Mouse (Mus musculus): ENCODE data around the gene Zfp616.

Gene Zfp616

DNA sequence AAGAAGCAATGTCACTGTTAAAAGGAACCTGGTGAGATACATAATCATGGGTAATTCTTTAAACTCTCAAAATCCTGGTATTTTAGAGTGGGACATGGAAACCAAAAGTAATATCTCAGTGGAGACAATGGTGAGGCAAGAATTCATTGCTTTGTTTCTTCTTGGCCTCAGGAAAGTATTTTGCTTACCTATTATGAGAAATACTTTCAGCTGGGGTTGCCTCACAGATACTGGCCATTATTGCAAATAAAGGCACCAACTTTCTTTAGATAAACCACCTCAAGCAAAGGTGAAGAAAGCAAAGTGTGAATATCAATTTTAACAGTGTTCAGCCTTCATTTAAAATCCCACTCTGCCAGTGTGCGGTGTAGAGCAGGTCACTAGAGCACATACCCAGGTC is at the start of gene Zfp616:
Gene Zfp616 (plus strand): TSS at position 301 of the 400 bp plus-strand sequence.
- no peak for DNase-seq (ENCODE audit: low spot score in 2 of 2)

DNA sequence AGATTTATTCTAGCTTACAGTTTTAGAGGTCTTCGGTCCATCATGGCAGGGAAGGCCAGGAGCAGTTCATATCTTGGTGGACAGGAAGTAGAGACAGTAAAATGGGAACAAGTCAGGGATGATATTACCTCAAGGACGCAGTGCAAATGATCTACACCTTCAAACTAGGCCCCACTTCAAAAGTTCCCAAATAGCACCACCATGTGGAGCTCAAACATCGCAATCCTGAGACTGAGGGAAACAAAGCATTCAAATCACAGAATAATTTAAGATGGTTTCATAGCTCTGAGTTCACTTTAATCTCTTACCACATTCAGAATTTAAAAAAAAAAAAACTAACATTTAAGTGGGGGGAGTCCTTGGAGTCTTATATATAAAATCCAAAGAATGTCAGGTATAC is 18.4 kb upstream of the Zfp616 start:
- DNase-seq (ENCODE audit: low spot score in 2 of 2) = no peak

DNA sequence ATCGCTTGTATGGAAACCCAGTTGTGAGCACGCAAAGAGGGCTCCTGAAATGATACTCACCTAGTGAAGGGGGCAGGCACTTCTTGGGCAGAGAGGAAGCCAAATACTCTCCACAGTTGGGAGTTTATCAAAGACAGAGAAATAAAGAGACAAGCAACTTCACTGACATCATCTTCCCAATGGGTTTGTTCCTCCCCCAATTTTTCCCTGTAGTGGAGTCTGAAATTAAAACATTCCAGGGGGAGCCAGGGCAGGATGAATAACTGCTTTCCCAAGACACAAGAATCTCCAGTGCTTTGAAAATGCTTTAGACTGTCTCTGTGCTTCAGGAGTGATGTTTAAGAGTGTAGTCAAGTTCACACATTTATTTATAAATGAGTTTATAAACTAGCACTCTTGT is 13.3 kb upstream of the Zfp616 start, which contains the start of the genes Olfr139 and Olfr399:
Gene Olfr139 (minus strand): TSS at position 101 of the 400 bp plus-strand sequence.
Gene Olfr399 (minus strand): TSS at position 165 of the 400 bp plus-strand sequence.
- no peak for DNase-seq (ENCODE audit: low spot score in 2 of 2)

DNA sequence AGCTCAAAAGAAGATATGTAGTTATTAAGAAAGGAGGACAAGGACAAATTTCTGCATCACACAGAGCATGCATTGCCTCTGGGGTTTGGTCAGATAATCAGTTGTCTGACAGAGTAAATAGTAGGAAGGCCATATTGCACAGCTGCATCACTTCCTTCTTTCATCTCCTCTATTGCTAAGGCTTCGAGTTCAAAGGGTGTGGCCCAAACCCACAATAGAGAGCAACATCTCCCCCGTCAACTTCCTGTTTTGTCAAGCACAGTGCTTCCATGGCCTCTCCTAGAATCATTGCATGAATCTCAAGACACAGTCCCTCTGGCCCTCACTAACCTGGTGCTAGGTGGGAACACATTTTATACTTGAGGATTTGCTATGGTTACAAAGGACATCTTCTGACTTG is 31.0 kb downstream of the Zfp616 start:
- DNase-seq (ENCODE audit: low spot score in 2 of 2) = no peak

DNA sequence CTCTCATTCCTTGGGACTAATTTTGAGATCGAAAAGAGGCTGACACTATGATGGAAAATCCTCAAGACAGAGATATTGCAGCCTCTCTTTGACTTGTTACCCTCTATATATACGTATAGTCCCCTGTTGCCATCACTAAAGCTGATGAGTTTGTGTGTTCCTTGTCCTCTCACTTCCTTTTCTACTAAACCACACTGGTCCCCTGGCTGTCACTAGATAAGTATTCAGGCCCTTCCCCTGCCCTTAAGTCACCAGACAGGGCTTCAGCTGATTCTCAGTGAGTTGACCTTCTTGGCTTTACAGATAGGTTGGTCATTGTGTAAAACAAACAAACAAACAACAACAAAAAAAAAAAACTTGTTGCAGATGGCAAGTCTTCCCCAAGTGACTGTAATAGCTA is 31.8 kb downstream of the Zfp616 start:
- no peak for DNase-seq (ENCODE audit: low spot score in 2 of 2)

DNA sequence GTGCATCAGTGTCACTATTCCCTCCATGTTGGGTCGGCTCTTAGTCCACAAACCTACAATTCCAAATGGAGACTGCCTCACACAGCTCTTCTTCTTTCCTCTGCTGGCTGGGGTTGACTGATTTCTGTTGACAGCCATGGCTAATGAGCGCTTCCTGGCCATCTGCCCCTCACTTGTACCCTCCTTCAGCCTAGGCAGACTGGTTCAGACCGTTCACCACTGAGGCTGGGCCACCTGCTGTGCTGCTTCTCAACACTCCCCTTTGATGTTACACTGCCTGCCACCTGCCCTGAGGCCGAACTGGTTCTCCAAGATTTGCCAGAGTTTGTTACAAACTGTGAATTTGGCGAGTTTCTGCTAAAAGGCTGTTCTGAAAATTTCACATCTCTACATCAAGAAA is 35.3 kb downstream of the Zfp616 start:
- no peak for DNase-seq (ENCODE audit: low spot score in 2 of 2)

DNA sequence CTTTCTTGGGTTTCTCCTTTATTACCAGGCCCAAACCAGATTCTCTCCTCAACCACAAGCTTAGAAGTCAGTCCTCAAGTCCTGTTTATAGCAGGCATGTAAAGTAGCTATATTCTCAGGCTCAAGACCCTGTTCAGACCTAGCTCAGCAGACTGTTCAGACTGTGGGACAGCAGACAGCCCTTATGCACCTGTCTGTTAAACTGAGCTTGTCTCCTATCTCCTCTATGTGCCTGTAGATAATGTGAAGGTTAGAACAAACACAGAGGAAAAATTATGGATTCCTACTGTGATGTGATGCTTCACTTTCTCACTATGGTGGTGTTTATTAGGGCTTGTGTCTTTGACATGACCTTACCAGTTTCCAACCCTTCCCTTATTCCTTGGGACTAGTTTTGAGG is 43.7 kb downstream of the Zfp616 start, which contains the start of gene Olfr401:
Gene Olfr401 (plus strand): TSS at position 301 of the 400 bp plus-strand sequence.
- DNase-seq (ENCODE audit: low spot score in 2 of 2) = no peak

All from frontal cortex, postnatal 25 days (tissue).